Mouse (Mus musculus): ENCODE results near the gene Sde2. TPM values are rescaled to one million over a fixed set of nuclear protein-coding genes. Genes with fewer than 3 reads are reported as not detected.

Gene Sde2
- polyA plus RNA-seq, 1 experiment from 2014 or later: 25.1 TPM

DNA sequence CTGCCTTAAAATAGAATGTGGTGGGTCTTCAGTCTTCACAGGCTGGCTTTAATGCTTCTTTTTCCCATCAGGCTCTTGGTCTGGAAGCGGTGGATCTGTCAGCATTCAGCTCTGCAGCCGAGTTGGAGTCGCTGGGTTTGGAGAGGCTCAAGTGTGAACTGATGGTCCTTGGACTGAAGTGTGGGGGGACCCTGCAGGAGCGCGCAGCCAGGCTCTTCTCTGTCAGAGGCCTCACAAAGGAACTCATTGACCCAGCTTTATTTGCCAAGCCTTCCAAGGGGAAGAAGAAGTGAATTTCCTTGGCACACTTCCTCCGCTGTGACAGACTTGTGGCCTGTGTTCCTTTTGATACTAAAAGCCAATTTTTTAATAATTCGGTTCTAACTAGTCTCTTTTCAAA lies 15.1 kb downstream of the Sde2 start:
- Histone ChIP-seq H3K4me2 (no peak overlapping the region), H3K4me1 (replicated peaks) (peaks cover 11% of the 10 kb centered on the region), H3K27me3 (no peaks in the 10 kb centered on the region), H3K4me3 (replicated peaks) (no peak overlapping the region), H3K36me3 (peaks cover 74% of the 10 kb centered on the region), H3K9ac (no peak overlapping the region), H3K9me3 (replicated peaks) (no peaks in the 10 kb centered on the region), H3K27ac (no peak overlapping the region)
- no peak for ATAC-seq (ENCODE audit: low read depth)
- no peak for DNase-seq
- WGBS (ENCODE audit: insufficient replicate concordance): 93% methylated on average over 7 of the region's 7 CpGs

DNA sequence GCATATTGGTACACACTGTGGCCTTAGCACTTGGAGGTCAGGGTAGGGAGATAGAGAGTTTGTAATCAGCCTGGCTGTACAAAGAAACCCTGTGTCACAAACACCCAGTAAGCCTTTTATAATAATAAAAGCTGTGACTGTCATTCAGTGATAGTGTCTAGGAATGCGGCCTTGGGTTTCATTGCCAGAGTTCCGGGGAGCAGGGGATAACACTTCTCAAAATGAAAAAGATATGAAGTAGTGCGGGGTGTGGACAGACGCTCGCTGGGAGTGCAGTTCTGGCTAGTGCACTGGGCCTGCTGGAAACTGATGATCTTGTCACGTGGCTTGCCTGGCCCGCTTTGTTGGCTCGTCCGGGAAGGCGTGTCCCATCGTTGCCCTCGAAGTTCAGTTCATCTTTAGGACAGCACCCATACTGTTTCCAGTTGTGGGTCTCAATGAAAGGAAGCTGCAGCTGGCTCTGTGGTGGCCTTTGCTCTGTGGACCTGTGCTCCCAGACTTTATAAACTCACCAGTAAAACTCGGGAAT lies 19.3 kb downstream of the Sde2 start:
- no peaks in the 10 kb centered on the region for H3K9me3 ChIP-seq (replicated peaks)
- H3K27ac ChIP-seq: no peak overlapping the region
- no peak overlapping the region for H3K9ac ChIP-seq
- H3K4me3 ChIP-seq (replicated peaks): no peak overlapping the region
- WGBS (ENCODE audit: insufficient replicate concordance): 67% methylated on average over 13 of the region's 13 CpGs
- H3K36me3 ChIP-seq: peaks cover 34% of the 10 kb centered on the region
- H3K4me2 ChIP-seq: no peak overlapping the region
- H3K4me1 ChIP-seq (replicated peaks): peaks cover 8% of the 10 kb centered on the region
- peaks cover 17% of the 10 kb centered on the region for H3K27me3 ChIP-seq
- ATAC-seq (ENCODE audit: low read depth) (no peak), DNase-seq (no peak)

DNA sequence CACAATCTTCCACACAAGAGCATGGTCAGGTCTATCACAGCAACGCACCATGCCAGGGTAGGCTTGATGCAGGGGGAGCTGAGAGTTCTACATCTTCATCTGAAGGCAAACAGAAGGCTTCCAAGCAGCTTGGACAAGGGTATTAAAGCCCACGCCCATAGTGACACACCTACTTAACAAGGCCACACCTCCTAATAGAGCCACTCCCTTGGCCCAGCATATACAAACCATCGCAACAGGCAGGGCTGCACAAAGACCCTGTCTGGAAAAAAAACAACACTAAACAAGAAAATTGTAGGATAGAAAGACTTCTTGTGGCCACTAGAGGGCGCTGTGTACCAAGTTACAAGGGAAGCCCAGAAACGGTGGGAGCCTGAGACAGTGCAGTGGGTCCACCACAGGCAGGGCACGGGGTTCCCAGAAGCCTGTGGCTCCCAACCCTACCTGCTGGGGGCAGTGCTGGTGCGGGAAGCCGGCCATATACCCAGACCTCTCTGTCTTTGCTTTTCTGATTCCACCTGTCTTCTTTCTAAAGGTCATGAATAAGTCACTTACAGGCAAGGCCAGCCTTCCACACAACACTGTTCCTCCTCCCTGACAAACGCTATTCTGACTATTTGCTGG lies 23.0 kb downstream of the Sde2 start:
- Histone ChIP-seq H3K4me1 (replicated peaks) (peaks cover 8% of the 10 kb centered on the region), H3K9ac (0 out of 2 replicates have a peak overlapping the region, but pooled peaks have one; percentile 19), H3K4me3 (replicated peaks) (no peak overlapping the region), H3K4me2 (no peak overlapping the region), H3K27ac (no peak overlapping the region), H3K27me3 (peaks cover 17% of the 10 kb centered on the region), H3K36me3 (no peaks in the 10 kb centered on the region), H3K9me3 (replicated peaks) (no peaks in the 10 kb centered on the region)
- DNase-seq (peak; percentile 61), ATAC-seq (ENCODE audit: low read depth) (peak; percentile 76)
- 16% methylated on average over 9 of the region's 9 CpGs for WGBS (ENCODE audit: insufficient replicate concordance)

DNA sequence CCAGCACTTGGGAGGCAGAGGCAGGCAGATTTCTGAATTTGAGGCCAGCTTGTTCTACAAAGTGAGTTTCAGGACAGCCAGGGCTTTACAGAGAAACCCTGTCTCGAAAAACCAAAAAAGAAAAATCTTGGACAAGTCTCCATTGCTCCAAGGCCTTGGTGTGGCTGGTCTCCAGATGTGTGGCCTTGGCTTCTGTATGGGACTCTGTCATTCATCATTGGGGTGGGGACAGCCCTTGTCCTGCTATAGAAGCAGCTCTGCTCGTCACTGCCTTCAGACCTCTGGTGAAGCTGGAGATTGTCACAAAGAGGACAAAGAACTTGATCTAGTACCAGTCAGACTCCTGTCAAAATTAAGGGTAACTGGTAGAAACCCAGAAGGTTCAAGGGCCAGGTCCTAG lies 23.7 kb downstream of the Sde2 start:
- H3K4me1 ChIP-seq (replicated peaks): peaks cover 8% of the 10 kb centered on the region
- ATAC-seq (ENCODE audit: low read depth): no peak
- H3K27me3 ChIP-seq: peaks cover 17% of the 10 kb centered on the region
- H3K4me2 ChIP-seq: no peak overlapping the region
- H3K9me3 ChIP-seq (replicated peaks): no peaks in the 10 kb centered on the region
- DNase-seq: no peak
- H3K4me3 ChIP-seq (replicated peaks): no peak overlapping the region
- no peak overlapping the region for H3K27ac ChIP-seq
- H3K36me3 ChIP-seq: no peaks in the 10 kb centered on the region
- no peak overlapping the region for H3K9ac ChIP-seq
- 60% methylated on average over 2 of the region's 2 CpGs for WGBS (ENCODE audit: insufficient replicate concordance)

DNA sequence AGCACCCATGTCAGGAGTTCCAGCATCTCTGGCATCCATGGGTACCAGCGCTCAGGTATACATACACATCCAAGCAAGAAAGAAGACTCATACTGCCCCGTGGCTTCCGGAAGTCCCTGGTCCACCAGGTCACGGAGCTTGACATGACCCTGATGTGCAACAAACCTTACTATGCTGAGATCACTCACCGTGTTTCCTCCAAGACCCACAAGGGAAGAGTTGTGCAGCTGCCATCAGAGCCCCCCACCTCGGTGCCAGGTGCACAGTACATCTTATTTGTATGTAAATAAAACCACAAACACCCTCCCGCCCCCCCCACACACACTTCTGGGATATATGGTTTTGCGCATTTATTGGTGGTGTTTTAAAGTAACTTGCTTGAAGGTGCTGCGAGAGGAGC lies 24.2 kb downstream of the Sde2 start:
- peaks cover 8% of the 10 kb centered on the region for H3K4me1 ChIP-seq (replicated peaks)
- H3K4me3 ChIP-seq (replicated peaks): no peak overlapping the region
- peaks cover 17% of the 10 kb centered on the region for H3K27me3 ChIP-seq
- 74% methylated on average over 9 of the region's 9 CpGs for WGBS (ENCODE audit: insufficient replicate concordance)
- no peak overlapping the region for H3K9ac ChIP-seq
- no peak overlapping the region for H3K27ac ChIP-seq
- H3K36me3 ChIP-seq: no peaks in the 10 kb centered on the region
- DNase-seq (no peak), ATAC-seq (ENCODE audit: low read depth) (no peak)
- H3K4me2 ChIP-seq: no peak overlapping the region
- no peaks in the 10 kb centered on the region for H3K9me3 ChIP-seq (replicated peaks)

DNA sequence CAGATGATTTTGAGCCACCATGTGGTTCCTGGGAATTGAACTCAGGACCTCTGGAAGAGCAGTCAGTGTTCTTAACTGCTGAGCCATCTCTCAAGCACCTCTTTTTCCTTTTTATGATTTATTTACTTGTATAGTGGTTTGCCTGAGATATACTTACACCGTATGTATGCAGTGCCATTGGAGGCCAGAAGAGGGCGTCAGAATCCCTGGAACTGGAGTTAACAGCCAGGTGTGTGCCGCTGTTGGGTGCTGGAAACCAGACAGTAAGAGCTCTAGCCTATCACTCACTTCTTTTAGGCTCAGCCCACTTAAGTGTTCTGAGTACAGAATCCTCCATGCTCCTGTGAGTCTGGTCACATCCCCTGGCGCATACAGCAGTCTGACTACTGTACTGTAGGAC lies 26.5 kb downstream of the Sde2 start:
- Histone ChIP-seq H3K27me3 (peaks cover 11% of the 10 kb centered on the region; the same call in 1 of the 2 replicates), H3K4me2 (no peak overlapping the region), H3K36me3 (no peaks in the 10 kb centered on the region), H3K4me3 (replicated peaks) (no peak overlapping the region), H3K27ac (no peak overlapping the region), H3K4me1 (replicated peaks) (peaks cover 8% of the 10 kb centered on the region), H3K9ac (no peak overlapping the region), H3K9me3 (replicated peaks) (no peaks in the 10 kb centered on the region)
- ATAC-seq (ENCODE audit: low read depth) (no peak), DNase-seq (no peak)
- 70% methylated on average over 4 of the region's 4 CpGs for WGBS (ENCODE audit: insufficient replicate concordance)

DNA sequence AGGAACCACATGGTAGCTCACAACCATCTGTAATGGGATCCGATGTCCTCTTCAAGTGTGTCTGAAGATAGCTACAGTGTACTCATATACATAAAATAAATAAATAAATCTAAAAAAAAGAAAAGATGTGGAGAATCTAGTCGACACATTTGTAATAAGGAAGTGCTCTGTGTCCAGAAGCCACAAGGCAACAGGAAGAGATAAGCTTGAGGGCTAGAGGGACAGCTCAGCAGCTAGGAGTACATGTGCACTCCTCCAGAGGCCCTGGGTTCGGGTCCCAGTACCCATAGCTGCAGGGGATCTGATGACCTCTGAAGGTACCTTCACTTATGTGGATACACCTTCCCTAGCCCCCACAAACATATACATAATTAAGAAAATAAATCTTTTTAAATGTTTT lies 30.8 kb downstream of the Sde2 start:
- Histone ChIP-seq H3K36me3 (no peaks in the 10 kb centered on the region), H3K9ac (no peak overlapping the region), H3K27ac (no peak overlapping the region), H3K4me2 (no peak overlapping the region), H3K4me3 (replicated peaks) (no peak overlapping the region), H3K4me1 (replicated peaks) (peaks cover 10% of the 10 kb centered on the region; the same call in 1 of the 2 replicates), H3K27me3 (peaks cover 8% of the 10 kb centered on the region), H3K9me3 (replicated peaks) (no peaks in the 10 kb centered on the region)
- no peak for DNase-seq
- 9% methylated on average over 3 of the region's 3 CpGs for WGBS (ENCODE audit: insufficient replicate concordance)
- ATAC-seq (ENCODE audit: low read depth): no peak

DNA sequence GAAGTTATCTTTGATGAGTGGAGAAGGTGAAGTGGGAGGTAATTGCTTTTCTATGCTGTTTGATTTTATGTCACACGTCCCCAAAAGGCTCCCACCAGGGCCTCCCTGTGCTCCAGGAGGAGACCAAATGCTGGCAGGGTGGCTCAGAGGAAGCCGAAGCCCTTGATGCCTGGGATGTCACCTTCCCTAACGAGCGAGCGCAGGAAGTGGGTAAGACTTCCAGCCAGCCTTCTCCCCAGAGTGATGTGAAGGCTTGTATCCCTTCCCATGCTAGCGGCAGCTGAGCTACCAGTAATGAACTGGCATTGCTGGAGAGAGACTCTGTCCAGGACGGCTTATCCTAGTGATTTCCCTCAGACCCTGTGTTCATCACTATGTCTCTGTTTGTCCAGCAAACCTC lies 32.8 kb downstream of the Sde2 start:
- no peak for DNase-seq
- H3K9ac ChIP-seq: no peak overlapping the region
- H3K9me3 ChIP-seq (replicated peaks): no peaks in the 10 kb centered on the region
- H3K4me3 ChIP-seq (replicated peaks): no peak overlapping the region
- H3K4me1 ChIP-seq (replicated peaks): peaks cover 19% of the 10 kb centered on the region
- no peak overlapping the region for H3K27ac ChIP-seq
- WGBS (ENCODE audit: insufficient replicate concordance): 32% methylated on average over 7 of the region's 7 CpGs
- no peaks in the 10 kb centered on the region for H3K36me3 ChIP-seq
- ATAC-seq (ENCODE audit: low read depth): no peak
- peaks cover 18% of the 10 kb centered on the region for H3K27me3 ChIP-seq
- H3K4me2 ChIP-seq: no peak overlapping the region

DNA sequence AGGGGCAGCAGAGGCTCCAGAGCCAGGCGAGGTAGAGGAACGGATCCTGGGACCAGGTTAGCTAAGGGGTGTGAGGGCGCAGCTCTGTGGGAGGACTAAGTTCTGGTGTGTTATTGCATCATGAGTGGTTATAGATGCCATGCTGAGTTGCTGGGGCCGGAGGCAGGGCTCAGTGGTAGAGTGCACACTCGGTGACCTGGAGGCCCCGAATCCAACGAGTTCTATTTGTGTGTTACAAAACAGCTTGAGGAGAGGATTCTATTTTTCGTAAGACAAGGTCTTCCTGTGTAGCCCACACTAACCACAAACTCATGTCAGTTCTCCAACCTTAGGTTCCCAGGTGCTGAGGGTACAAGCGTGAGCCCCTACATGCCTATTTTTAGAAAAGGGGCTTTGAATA lies 33.6 kb downstream of the Sde2 start:
- Histone ChIP-seq H3K9me3 (replicated peaks) (no peaks in the 10 kb centered on the region), H3K36me3 (no peaks in the 10 kb centered on the region), H3K4me1 (replicated peaks) (peaks cover 25% of the 10 kb centered on the region), H3K4me3 (replicated peaks) (no peak overlapping the region), H3K27ac (no peak overlapping the region), H3K27me3 (peaks cover 25% of the 10 kb centered on the region), H3K9ac (no peak overlapping the region), H3K4me2 (no peak overlapping the region)
- ATAC-seq (ENCODE audit: low read depth): no peak
- DNase-seq: no peak
- WGBS (ENCODE audit: insufficient replicate concordance): 22% methylated on average over 9 of the region's 9 CpGs

DNA sequence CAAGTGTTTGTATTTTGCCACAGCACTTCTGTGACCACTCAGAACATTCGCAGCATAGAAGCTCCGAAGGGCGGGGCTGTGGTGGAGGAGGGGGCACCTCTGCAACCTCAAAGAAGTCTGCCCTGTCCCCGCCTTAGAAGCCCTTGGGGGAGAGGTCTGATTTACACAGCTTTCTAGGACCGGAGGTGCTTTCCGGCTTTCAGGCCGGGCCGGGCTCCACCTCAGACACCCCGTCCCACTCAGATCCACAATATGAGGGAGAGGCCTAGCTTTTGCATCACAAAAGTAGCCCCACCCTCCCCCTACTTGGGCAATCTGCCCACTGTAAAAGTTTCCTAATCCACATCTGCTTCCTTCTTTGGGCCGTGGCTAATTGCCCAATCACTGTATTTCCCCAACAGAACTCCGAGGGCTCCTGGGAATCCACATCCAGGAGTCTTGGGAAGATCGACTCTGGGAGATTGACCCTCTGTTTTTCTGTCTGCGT lies 37.7 kb downstream of the Sde2 start:
- no peak for DNase-seq
- ATAC-seq (ENCODE audit: low read depth): peak; percentile 37; the same call in 1 of the 2 replicates
- no peak overlapping the region for H3K9ac ChIP-seq
- peak overlapping the region; percentile 14; the same call in 1 of the 2 replicates for H3K4me2 ChIP-seq
- WGBS (ENCODE audit: insufficient replicate concordance): 14% methylated on average over 13 of the region's 13 CpGs
- H3K27me3 ChIP-seq: peaks cover 49% of the 10 kb centered on the region
- no peaks in the 10 kb centered on the region for H3K9me3 ChIP-seq (replicated peaks)
- no peaks in the 10 kb centered on the region for H3K36me3 ChIP-seq
- H3K4me3 ChIP-seq (replicated peaks): no peak overlapping the region
- no peak overlapping the region for H3K27ac ChIP-seq
- H3K4me1 ChIP-seq (replicated peaks): peaks cover 24% of the 10 kb centered on the region

DNA sequence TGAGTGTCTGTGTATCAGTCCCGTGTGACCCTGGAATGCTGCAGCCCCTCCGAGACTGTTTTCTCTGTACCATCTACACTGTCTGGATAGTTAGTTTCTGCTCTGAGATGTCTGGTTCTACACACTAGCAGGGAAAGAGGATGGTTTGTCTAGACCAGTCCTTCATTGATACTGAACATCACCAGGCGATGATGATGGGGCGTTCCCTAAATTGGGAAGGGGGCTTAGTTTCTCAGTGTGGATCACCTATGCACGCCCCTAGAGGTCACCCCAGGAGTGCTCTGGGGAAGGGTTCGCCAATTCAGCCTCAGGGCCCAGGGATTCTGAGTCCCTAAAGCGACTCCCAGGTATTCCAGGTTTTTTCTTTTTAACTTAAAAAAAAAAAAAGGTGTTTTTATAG lies 38.2 kb downstream of the Sde2 start:
- no peak overlapping the region for H3K4me3 ChIP-seq (replicated peaks)
- no peaks in the 10 kb centered on the region for H3K36me3 ChIP-seq
- DNase-seq: no peak
- peaks cover 18% of the 10 kb centered on the region for H3K4me1 ChIP-seq (replicated peaks)
- no peak overlapping the region for H3K4me2 ChIP-seq
- peaks cover 50% of the 10 kb centered on the region for H3K27me3 ChIP-seq
- no peak overlapping the region for H3K27ac ChIP-seq
- H3K9me3 ChIP-seq (replicated peaks): no peaks in the 10 kb centered on the region
- no peak for ATAC-seq (ENCODE audit: low read depth)
- 39% methylated on average over 7 of the region's 7 CpGs for WGBS (ENCODE audit: insufficient replicate concordance)
- no peak overlapping the region for H3K9ac ChIP-seq

DNA sequence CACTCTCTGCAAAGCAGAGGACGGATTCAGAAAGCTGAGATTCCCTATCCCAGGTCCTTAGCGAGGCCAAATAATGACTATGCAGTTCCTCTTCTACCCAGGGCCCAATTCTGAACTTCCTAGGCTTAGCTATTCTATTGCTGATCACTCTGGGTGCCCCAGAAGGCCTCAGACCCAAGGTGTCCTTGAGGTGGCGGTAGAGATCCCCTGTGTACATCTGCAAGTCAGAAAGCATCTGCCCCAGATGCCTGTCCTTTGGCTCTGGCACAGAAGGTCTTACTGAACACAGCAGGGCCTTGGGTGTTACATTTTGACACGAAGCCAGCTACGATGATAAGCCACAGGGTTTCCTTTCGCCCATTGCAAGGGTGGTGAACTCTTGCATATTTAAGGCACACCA lies 38.9 kb downstream of the Sde2 start:
- Histone ChIP-seq H3K9ac (no peak overlapping the region), H3K9me3 (replicated peaks) (no peaks in the 10 kb centered on the region), H3K4me2 (no peak overlapping the region), H3K27me3 (peaks cover 57% of the 10 kb centered on the region), H3K4me3 (replicated peaks) (no peak overlapping the region), H3K36me3 (no peaks in the 10 kb centered on the region), H3K4me1 (replicated peaks) (peaks cover 14% of the 10 kb centered on the region), H3K27ac (no peak overlapping the region)
- ATAC-seq (ENCODE audit: low read depth): no peak
- DNase-seq: no peak
- 25% methylated on average over 6 of the region's 6 CpGs for WGBS (ENCODE audit: insufficient replicate concordance)

All from liver, embryonic 13.5 days (tissue).